Mouse (Mus musculus) granulocyte monocyte progenitor cell, adult 5-6 weeks (primary cell): ENCODE measurements at regions not wholly inside any gene's neighbourhood (a gene's known extent, or its start where the extent isn't known, plus 50 kb on each side); places are given as distances from the start of the nearest gene placed in this dataset.

Experiments used
- ATAC-seq: replicated peaks from 2 replicates; pipeline ENCODE4 v1.8.0; 2016; ENCODE audit warnings: mild to moderate bottlenecking, moderate TSS enrichment, inconsistent platforms; ENCODE audit not compliant: poor library complexity, severe bottlenecking

DNA sequence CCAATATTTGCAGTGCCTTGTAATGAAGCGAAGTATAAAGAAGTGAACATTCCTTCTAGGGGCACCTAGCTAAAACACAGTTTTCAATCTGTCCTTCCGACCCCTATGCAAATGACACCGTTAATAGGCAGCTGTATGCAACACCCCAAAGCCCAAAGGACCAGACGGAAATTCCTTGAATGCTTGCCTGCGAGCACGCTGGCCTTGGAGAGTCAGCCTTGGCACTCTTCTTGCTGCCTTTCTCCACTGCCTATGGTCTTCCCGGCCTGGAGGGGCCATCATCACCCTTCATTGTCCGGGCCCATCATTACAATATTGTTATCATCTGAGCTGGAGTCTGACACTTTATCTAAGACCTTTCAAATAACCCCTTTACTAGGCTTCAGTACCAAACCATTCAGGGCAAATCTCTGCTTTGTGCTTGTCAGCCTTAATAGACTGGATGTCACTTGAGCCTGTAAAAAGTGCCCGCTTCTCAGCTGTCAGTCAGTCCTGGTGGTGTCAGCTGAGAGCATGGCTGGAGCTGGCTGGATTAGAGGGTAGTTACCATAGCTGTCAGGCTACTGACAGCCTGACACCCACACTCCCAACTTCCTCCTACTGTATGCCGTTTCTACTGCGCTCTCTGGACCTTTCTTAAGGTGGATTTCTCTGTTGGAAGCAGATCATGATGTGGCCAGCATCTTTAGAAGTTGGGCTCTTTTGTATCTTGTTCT lies 290.6 kb upstream of the Atp5g3 start:
- ATAC-seq, result no peak

- no peak for ATAC-seq
Measured at GRCm38 (mm10) chr2:74199550-74199949, 288.4 kb upstream of the Atp5g3 start.

DNA sequence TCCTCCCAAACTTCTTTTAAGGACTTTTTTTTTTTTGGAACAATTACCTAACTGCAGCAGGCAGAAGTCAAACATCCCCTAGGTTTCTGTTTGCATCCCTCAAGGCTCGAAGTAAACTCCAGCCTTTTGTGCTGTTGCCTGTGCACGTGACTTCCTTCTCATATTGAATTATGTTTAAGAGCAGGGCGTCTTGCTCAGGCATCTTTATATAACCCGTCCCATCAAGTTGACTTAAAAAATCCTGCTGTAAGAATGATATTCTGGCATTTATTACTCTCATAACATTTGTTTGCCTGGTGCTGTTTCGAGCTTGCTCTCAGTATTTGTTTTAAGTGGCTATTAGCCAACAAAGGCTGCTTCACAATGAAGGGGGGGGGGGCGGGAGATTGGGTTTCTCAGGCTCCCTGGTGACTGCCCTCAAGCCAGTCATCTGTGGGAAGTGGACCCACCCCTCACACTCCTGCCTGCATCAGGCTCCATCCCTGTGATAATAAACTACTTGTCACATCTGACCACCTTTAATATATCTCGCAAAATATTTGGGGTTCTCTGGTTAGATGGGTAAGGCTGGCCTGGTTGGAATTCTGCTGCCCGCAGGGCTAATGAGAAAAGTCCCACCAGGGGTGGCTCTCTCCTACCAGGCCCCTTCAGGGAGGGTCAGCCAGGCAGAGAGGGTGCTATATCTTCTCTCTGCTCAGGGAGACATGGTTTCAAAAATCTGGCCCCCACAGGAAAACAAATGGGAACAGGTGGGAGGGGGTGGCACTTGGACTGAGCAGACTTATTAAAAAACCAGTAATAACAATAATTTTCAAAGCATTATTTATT lies 277.1 kb upstream of the Atp5g3 start:
- no peak for ATAC-seq

GRCm38 (mm10) chr2:74178106-74178505 lies 267.0 kb upstream of the Atp5g3 start:
- no peak for ATAC-seq

DNA sequence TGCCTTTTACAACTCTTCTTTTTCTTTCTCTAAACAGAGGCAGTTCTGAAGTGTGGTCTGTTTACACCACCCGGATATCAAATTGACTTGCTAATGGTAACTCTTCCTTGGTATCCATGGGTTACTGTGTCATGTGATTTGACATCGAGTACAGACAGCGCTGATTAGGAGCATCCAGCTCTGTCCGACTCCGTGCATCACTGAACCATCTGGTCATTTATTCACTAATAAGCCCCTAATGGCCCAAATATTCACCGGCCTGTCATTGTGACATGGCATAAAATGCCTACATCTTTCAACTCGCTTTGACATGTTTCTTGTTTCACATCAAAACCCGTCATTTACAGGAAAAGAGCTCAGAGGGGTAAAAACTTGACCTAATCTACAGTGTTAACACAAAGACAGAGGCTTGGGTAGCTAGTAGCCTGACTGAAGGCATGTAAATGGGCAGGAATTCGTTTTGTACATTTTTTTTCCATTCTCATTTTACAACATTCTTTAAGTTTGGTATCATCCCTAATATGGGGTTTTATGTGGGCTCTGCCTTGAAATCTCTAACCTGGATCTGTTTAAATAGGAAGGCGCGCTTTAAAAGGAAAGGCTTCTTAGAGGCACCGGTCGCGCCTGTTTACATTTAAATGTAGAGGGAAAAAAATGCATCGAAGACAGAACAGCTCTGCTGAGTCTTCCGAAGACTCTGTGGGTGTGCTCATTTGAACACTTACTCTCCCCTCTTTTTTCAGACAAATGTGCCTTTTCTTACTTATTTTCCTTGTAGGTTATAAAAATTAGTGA lies 257.8 kb upstream of the Atp5g3 start:
- ATAC-seq, result no peak

GRCm38 (mm10) chr2:74168307-74168706 lies 257.2 kb upstream of the Atp5g3 start:
- no peak for ATAC-seq

GRCm38 (mm10) chr2:74154062-74154461 lies 242.9 kb upstream of the Atp5g3 start:
- ATAC-seq, result no peak

- no peak for ATAC-seq
Measured at GRCm38 (mm10) chr2:74153247-74153850, 242.2 kb upstream of the Atp5g3 start.

DNA sequence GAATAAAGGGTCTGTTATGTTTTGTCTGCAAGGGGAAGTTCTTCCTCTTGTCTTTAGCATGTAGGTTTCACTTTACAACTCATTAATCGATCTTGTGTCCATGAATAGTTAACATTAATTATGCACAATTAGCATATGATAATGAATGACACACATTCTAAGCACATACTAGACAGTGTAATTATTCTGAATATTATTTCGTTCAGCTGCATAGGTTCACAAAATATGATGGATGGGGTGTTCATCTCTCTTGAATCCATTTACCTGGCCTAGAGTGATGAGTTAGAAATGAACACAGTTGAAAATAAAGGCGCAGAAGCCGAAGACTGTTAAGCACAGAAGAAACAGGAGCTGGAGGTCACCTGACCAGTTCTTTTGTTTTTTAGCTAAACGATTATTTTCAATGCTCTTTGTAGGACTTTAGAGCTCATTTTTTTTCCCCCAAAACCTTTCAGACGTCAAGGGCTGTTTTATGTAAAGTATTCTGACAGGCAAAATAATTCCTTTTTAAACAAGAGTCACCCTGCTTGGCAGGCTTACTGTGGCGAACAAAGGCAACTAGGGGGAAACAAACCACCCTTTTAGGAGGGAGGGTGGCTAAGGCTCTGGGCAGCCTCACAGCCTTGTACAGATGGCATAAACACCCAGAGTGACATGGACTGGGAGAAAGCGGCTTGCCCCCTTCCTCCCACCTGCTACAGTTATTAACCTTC lies 241.6 kb upstream of the Atp5g3 start:
- ATAC-seq, result no peak

DNA sequence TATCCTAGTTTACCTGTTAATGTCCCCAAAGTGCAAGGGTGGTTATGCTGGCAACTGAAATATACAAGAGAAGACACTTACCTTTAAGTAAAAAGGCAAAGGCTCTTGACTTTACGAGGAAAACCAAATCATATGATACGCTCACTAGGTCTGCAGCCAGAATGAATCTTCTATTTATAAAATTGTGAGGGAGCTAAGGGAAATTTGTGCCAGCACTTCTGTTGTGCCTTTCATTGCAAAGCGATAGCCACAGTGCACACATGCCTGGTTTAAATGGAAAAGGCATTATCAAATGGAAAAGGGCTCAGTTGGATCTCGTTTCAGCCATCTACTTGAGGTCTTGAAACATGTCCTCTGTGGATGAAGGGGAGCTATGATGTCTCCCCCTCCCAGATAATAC lies 236.1 kb upstream of the Atp5g3 start:
- ATAC-seq, result no peak

DNA sequence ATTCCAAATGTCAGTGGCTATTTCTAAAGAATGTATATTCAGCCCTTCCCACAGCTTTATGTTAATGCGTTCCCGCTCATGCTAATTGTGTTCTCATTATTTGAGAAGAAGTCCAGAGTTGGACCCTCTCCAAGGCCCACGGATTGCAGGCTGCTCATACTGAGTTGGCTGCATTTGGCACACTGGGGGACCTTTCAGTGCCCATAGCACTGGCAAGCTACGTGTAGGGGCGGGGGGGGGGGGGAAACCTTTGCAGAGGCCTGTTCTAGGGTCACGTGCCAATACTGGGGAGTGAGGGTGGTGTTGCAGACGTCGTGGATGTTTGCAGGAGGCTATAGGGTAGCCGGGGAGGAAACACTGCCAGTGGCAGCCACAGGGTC lies 225.5 kb upstream of the Atp5g3 start:
- no peak for ATAC-seq

DNA sequence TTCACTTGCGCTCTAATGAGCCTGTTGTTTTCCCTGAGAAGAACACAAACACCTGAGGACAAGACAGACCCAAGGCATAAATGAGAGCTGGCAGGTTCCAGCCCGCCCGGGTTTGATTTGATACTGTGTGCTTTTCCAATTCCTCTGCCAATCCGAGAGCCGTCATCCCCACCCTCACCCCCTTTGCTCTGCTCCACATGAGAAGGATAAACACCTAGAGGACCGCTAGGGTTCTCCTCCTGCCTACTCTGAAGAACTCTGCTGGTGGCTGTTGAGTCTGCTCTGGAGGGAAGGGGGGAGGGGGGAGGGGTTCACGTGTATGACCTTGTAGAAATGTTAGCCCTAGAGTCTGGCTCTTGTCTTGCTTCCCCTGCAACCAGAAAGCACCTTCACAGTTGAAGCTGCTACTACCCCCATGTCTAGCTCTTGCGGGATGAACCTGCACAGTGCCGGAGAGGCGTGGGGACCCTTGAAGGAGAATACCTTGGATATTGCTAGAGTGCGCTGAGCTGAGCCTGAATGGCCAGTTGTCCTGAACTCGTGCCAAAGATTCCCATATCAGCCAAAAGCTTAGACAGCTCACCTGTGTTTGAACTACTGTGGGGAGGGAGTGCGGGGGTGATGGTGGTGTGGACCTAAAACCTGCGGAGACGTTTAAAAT lies 225.0 kb upstream of the Atp5g3 start:
- no peak for ATAC-seq

GRCm38 (mm10) chr2:74130141-74130588 lies 219.0 kb upstream of the Atp5g3 start:
- ATAC-seq, result no peak

- ATAC-seq, result no peak
Measured at GRCm38 (mm10) chr2:74128782-74129538, 217.8 kb upstream of the Atp5g3 start.

GRCm38 (mm10) chr2:74127136-74127535 lies 216.0 kb upstream of the Atp5g3 start:
- no peak for ATAC-seq

DNA sequence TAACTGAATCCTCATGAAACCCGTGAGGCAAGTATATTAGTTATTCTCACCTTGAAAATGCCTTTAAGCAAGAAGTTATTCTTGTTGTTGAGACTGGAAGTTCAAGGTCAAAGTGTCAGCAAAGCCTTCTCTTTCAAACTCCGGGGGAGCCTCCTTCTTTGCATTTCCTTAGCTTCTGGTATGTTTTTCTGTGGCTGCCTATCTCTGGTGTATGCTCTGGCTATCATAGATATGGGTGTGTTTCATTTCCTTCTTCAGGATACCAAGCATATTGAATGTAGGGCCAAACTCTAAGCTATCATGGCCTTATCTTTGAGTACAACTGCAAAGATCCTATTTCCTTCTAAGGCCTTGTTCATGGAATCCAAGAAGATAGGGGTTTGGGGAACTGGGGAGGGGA lies 213.1 kb upstream of the Atp5g3 start:
- no peak for ATAC-seq

DNA sequence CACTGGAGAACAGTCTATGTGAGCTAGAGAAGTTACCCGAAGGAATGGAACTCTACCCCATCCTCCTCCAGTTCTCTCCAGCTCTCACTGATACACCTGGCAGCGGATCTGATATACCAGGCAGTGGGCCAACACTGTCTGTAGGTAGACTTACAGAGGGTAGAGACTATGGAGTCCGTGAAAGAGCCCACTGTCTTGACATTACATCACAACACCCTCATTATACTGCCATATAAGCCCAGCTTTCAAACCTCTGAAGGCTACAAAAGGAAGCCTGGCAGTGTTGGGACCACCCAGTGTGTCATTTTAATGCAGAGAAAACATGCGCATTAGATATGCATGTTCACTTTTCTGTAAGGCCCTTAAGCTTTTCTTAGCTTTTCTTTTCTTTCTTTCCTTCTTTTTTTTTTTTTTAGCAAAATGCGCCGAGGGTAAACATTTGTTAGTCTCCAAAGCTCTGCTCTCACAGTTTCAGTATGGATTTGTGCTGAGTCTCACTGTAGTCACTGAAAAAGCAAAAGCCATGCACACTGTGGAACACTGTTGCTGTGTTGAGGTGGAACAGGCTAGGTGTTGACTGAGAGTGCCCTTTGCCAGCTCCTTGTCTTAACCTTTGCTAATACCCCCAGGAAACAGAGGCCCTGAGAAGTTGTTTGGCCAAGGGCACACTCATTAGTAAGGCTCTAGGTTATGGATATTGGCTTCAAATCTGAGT lies 212.4 kb upstream of the Atp5g3 start:
- ATAC-seq, result no peak

DNA sequence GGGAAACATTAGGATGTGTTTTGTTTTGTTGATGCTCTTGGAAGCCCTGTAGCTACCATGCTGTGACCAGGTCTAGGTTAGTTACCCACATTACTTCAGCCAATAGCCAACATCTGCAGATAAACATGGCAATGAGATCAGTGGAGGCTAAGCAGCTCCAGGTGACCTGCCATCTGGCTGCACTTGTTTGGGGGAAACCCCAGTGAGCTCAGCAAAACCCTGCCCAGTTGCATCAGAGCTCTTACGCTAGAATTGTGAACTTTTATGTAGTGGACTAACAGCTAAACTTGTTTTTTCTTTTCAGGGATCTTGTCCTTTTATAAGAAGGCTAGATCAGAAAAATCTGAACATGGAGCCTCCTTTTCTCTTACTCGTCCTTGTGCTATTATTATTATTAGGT lies 211.8 kb upstream of the Atp5g3 start:
- ATAC-seq, result no peak
